ENCODE assay signal across 22 mouse cellular contexts in genomic region chr4:119961164-119961563, GRCm38 (mm10).
"Had no signal": no experiment of that assay in that cellular context is flagged by ENCODE, and none has a peak within 500 bp of the region (broad histone marks: within the 10 kb centered on the region; RNA-seq: fewer than 3 reads in every experiment).

No protein-coding gene starts in this region.

- H3K36me3 ChIP-seq: hindbrain, embryonic 10.5 days; hindbrain, embryonic 12.5 days; intestine, embryonic 15.5 days; limb, embryonic 13.5 days; limb, embryonic 15.5 days; liver, embryonic 12.5 days had no signal

- H3K4me1 ChIP-seq: hindbrain, embryonic 10.5 days had no signal

- H3K9ac ChIP-seq: hindbrain, embryonic 12.5 days; hindbrain, embryonic 14.5 days; intestine, embryonic 15.5 days; limb, embryonic 13.5 days; limb, embryonic 15.5 days; liver, embryonic 12.5 days; liver, embryonic 14.5 days had no signal

- H3K27me3 ChIP-seq: hindbrain, embryonic 12.5 days; intestine, embryonic 15.5 days; limb, embryonic 13.5 days; limb, embryonic 15.5 days; liver, embryonic 12.5 days had no signal

- H3K4me3 ChIP-seq: hindbrain, embryonic 10.5 days; hindbrain, embryonic 12.5 days; intestine, embryonic 15.5 days; layer of hippocampus, adult 2 months; left cerebral cortex, adult 2 months; limb, embryonic 13.5 days; limb, embryonic 15.5 days; liver, embryonic 12.5 days had no signal

- H3K4me2 ChIP-seq: hindbrain, embryonic 12.5 days; hindbrain, embryonic 14.5 days; intestine, embryonic 15.5 days; limb, embryonic 13.5 days; limb, embryonic 15.5 days; liver, embryonic 12.5 days had no signal

- ATAC-seq: inflammation-experienced regulatory T-cells, adult 6 months; intestine, embryonic 15.5 days; intestine, postnatal 0 days; liver, embryonic 12.5 days had no signal

- H3K9me3 ChIP-seq: hindbrain, embryonic 10.5 days; hindbrain, embryonic 12.5 days; intestine, embryonic 15.5 days; limb, embryonic 13.5 days; limb, embryonic 15.5 days; liver, embryonic 12.5 days had no signal

- H3K27ac ChIP-seq: hindbrain, embryonic 10.5 days; hindbrain, embryonic 12.5 days; hindbrain, embryonic 14.5 days; intestine, embryonic 15.5 days; layer of hippocampus, adult 2 months; left cerebral cortex, adult 2 months; limb, embryonic 13.5 days; limb, embryonic 15.5 days; liver, embryonic 12.5 days; liver, embryonic 14.5 days had no signal

- DNase-seq: gastrocnemius, postnatal 25 days; heart, adult 18-20 months; heart, postnatal 10 days; heart, postnatal 4 days; kidney, adult 18-20 months; kidney, adult 8-10 months; kidney, postnatal 10 days; kidney, postnatal 25 days; kidney, postnatal 4 days; left cerebral cortex, postnatal 4 days had no signal
